Mouse (Mus musculus): ENCODE data around the gene Rbfox2. TPM values are rescaled to one million over a fixed set of nuclear protein-coding genes. Genes with fewer than 3 reads are reported as not detected.

Gene Rbfox2
- total RNA-seq, 2 experiments from 2014 or later, result 54.4 to 64.7 TPM

DNA sequence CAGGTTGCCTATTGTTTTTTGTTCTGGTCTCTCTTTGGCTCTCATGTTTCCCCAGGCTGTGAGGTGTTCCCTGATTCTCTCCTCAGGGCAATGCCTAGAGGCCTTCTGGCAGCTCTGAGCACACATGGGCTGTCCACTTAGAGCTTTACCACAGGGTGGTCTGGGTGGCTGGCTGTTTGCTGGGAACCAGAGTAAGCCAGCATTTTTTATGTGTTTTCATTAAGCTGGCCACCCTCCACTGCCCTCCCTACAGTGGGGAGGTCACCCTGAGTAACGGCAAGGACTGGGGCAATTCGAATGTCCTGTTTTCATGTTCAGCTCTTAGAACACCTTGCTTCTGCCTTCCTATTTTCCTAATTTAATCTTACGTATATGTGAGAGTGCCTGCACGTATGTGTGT is 24.6 kb upstream of the Rbfox2 start:
- DNase-seq, result no peak

DNA sequence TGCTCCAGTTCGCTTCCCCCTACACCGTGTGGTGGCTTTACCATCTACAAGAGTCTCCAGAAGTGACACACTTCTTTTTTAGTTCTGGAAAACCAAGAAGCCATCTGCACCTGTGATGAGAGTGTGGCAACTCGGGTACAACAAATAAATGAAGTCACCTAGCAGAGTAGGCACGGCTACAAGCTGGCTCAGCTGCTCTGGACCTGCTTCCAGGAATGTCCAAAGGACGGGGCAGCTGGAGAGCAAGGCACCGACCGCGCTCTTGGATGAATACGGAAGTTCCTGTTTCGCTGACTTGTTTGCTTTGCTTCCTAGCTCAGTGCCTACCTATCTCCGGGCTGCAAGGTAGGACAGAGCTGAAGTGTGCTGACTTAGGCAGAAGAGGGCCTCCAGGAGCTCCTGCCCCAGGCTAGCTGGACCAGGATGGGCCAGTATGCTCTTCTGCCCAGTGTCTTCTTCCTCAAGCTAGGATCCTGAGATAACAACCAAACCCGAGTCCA is 22.9 kb upstream of the Rbfox2 start:
- no peak for DNase-seq

DNA sequence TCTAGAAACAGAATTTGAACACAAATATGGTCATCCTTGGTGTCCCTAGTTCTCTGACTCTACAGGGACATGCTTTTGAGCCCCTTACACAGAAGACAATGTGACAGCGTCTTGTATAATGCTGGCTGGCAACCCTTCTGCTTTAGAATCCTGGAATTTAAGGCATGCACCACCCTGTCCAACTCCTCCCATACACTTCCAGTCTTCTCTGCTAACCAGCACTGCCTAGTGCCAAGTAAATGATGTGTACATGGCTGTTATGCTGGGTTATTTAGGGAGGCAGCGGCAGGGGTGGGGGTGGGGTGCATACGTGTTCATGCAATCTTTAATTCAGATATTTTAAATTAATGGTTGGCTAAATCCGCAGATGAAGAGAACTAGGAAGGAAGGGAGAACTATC is 19.6 kb upstream of the Rbfox2 start:
- DNase-seq, result no peak

DNA sequence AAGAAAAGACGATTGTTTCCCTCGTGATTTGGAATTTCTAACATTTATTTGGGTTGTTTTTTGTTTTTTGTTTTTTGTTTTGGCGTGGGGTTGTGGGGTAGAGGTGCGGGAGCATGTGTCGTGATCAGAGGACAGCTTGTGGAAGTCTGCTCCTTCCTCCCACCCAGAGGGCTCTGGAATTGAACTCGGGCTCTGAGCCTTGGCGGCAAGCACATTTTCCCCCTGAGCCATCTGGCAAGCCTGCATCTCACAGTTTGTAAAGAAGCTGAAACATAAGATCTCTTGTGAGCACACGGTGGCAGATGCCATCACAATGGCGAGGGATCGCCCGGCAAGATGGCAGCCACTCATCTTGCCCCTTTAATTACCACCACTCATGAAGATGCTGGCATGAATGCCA is 17.6 kb upstream of the Rbfox2 start:
- no peak for DNase-seq

DNA sequence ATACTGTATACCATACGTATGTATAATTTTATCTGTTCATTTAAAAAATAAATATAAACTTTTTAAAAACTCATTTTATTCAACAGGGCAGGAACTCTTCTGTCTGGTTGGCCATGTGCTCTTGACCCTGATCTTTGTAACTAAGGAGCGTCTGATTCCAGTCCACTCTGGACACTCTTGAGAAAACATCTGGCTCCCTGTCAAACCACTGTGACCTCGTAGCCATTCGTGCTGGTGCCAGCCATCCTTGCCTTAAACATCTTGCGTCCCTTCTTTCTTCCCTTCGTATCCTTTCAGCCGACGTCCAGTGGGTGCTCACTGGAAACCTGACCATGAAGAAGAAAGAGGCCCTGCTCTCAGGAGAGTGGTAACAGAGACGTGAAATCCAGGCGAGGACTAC is 16.4 kb upstream of the Rbfox2 start:
- peak; percentile 44 to 54 for DNase-seq

DNA sequence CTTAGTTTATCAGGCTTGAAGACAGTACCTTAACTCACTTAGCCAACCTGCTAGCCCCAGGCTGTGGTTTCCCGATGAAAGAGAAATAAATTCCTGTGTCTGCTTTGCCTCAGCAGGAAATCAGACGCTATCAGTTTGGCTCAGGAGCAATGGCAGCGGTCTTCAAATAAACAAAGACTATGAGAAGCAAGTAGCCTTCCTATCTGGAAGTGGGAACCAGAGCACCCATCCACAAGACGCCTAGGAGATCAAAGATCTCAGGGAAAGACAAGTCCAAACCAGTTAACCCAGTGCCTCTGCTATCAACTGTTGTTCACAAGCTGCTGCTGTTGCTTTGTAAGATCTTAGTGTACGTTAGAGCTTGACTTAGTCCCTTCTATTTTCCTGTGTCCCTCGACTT is 6.9 kb upstream of the Rbfox2 start:
- no peak for DNase-seq

DNA sequence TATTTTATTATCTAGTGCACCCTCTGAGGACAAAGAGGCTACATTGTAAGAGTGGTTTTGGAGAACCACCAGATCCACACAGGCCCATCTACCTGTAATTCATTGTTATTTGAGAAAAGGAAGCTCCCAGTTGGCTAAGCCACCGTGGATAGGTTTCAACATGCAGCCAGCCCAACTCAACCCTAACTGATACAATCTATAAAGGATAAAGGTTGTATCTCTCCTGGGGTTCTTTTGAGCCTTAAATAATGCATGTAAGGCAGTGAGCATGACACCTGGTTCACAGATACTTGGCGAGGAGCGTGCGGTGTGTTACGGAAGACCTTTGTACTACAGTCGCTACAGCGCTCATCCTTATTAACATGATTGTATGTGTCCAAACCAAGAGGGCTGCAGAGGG is 6.0 kb upstream of the Rbfox2 start:
- DNase-seq, result no peak

DNA sequence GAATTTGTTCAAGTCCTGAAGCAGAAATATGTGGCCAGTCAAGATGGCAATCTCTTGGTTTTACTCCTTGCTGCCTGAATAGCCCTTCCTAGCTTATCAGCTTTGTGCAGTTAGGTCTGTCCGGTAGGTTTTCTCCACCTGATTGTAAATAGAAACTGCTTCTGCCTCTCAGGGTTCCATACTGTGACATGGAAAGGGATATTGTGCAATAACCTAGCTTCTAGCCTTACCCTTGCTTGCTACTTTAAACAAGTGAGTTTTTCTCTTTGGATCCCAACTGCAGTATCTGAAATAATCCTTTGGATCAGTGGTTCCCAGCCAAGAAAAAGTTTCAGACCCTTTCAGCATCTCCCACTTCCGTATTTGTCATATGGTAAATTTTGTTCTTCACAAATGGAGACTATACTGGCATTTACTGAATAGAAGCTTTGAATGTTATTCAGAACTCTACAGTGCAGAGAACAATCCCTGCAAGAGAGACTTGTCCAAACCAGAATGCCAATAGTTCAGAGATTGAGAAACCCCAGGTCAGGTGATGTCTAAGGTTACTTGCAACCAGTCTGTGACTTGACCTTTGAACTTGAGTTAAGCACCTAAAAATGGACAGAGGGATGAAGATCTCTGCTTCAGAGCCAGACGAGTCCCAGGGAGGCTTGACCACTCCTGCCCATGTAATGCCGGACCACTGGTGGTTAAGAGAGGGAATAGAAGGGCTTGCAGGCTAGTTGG is 1.1 kb upstream of the Rbfox2 start:
- DNase-seq, result no peak

DNA sequence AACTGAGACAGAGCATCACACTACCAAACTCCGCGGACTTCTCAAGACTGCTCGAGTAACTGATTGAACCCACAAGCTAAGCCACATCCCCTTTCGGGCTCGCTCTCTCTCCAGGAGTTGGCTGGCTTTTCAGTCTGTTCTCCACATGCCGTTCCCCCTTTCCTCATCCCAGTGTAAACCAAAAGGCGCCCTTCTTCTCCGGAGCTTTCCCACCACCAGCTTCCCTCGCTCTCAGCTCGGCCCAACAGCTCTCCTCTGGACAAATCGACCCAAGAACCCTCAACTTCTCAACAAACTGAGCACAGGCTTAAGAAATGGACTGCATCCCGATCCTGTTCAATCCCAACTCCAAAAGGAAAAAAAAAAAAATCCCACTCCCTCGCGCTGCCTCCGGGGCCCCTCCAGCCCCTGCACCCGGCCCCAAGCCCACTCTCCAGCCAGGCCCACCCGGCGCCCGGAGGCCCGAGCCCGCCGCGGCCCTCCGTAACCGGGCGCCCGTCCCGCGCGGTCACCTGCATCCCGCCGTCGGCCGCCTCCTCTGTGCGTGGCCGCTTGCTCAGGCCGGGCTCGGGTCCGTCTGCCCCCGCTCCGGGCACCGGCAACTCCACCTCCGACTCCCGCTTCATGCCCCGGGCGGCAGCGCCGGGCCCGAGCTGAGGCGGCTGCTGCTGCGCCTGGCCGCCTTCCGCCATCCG is 805 bp downstream of the Rbfox2 start:
- peak; percentile 35 to 46 for DNase-seq

DNA sequence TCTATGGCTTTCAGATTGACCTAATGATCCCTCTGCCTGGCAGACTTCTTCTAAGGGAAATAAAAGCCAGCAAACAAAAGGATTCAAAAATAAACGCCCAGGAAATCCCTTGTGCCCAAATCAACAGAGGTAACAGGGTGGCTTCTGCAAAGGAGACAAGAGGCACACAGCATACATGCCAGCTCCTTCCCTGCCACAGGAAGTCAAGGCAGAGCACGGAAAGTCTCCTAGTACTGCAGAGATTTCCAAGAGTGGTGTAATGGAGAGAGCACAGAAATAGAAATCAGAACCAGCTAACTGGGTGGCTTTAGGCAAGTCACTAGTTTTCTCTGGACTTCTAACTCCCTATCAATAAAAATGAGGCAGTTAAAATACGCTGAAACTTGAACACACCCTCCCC is 1.8 kb downstream of the Rbfox2 start:
- DNase-seq, result no peak

DNA sequence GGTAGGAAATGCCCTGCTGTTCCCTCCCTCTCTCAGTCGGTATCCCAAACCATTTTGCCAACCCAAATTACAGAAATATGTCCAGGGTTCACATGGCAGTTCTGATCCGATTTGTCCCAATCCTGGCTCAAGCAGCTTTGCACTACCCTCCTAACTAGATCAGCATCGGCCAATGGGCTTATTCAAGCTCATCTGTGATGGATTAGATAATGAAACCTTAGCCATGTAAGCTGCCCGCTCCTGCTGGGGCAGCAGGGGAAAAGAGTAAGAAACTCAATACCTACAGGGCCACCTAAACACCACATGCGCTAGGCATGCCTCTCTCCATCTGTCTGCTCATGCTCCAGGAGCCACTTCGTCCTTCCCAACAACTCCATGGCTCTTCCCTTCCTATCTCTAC is 5.7 kb downstream of the Rbfox2 start:
- no peak for DNase-seq

DNA sequence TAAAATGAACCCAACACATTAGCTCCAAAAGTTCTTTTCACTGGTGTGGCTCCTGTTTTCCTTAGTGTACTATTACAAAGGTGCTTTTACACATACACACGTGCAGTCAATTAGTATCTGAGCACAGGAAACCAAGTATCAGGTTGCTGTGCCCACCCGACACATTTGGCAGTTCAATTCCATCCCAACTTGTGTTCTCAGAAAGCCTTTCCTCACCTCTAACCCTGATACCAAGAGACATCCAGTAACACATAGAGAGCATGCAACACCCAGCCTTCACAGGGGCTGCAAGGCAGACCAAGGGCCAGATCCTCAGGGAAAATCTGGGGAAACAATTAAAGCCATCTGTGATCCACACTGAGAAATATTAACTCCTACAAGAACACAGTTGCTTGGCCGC is 8.2 kb downstream of the Rbfox2 start:
- DNase-seq, result no peak

DNA sequence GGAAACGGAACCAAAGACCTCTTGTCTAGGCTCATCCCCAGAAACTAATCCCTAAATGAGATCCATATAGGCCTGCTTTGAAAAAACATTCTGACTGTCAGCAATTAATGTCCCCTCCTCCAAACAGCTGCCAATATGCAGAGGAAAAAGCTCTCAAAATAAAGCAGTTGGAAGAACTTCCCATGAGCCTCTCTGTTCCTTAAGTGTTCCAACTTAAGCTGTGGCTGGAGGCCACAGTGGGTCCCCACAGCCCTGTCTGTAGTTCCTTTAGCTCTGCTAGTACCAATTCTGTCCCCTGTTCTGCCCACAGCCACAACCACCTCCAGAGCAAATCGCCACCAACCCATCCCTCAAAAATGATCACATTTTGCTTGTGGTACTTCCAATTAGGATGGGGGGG is 10.2 kb downstream of the Rbfox2 start:
- no peak for DNase-seq

DNA sequence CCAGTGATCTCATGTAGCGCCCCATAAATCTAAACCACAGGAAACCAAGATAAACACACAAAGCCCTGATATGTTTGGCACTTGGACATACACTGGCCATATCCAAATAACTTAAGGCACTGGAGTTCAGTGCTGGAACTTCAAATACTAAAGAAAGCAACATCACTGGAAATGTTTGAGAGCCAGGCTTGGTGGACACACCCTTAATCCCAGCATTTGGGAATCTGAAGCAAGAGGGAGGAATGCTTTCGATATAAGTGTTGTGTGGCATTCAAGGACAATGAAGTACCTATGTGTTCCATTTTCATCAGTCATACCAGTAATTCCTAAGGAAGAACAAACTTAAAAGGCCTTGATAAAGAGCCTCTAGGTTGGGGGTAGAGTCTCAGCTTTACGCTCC is 13.3 kb downstream of the Rbfox2 start:
- DNase-seq, result no peak

DNA sequence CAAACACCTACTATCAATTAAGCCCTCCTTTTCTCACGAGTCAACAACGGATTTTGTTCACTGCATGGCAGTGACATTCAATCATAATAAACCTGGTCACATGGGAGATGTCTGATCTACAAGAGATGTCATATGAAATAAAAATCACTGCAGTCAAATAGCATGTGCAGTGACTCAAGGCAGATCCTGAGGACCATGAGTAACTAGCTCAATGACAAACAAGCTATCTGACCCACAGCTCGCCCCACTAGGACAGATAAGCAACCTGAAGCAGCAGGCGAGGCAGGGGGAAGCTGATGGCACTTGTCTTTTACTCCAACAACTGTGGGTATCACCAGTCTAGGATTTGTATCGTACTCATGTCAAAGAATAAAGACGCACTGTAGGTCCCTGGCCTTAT is 14.4 kb downstream of the Rbfox2 start:
- DNase-seq, result peak in 1 of 2 experiments; percentile 16

DNA sequence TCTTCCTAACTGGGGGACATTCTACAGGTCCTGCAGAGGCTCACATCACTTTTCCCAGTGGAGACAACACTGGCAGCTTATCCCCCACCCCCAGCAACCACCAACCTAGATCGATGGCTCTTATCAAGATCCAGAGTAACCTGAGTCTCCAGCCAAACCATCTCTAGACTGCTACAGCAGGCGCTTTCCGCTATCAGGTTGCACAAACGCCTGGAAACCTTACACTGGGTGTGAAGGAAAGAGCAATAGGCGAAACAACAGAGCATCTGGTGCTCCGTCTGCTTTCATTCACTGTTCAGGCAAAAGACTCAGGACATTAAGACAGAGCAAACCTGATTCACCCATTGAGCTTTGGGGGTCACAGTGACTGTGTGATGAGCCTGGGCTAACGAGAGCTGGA is 15.3 kb downstream of the Rbfox2 start:
- no peak for DNase-seq

DNA sequence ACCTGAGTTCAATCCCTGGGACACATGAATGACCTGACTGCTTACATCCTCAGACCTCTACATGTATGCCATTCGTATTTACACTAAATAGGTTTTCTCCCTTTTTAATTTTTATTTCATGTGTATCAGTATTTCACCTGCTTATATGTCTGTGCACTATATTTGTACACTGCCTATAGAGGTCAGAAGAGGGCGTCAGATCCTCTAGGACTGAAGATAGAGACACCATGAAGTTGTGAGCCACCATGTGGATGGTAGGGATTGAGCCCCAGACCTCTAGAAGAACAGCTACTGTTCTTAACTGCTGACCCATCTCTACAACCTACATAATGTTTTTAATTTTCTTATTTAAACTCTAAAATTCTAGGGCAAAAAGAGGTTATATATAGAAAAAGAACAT is 16.5 kb downstream of the Rbfox2 start:
- no peak for DNase-seq

DNA sequence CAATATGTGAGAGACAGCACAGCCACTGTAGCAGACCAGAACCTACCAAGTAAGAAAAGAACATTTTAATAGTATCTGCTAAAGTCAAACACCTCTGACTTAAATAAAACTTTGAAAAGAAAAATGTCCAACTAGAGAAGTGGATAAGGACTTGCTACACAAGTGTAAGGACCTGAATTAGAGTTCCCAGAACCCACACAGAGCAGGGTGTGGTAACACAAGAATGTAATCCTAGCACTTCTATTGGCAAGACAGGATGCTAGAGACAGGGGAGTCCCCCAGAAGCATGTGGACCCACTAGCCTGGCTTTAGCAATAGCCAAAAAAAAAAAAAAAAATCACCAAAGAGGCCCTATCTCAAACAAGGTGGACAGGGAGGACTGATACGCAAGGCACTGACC is 26.7 kb downstream of the Rbfox2 start:
- no peak for DNase-seq

DNA sequence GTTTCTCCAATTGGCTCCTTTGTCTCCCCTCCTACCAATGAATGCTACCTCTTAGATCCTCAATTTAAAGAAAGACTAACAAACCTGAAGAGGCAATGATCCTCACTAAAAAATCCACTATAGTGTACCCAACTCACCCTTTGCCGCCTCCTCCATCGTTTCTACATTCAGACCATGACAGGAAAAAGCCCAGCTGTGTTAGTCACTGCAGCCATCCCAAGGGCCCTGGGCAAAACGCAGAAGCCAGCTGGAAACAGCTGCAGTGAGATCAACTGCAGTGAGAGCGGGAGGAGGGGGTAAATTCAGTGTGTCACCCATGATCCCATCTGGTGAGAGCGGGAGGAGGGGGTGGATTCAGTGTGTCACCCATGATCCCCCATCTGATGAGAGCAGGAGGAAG is 28.0 kb downstream of the Rbfox2 start:
- DNase-seq, result no peak

DNA sequence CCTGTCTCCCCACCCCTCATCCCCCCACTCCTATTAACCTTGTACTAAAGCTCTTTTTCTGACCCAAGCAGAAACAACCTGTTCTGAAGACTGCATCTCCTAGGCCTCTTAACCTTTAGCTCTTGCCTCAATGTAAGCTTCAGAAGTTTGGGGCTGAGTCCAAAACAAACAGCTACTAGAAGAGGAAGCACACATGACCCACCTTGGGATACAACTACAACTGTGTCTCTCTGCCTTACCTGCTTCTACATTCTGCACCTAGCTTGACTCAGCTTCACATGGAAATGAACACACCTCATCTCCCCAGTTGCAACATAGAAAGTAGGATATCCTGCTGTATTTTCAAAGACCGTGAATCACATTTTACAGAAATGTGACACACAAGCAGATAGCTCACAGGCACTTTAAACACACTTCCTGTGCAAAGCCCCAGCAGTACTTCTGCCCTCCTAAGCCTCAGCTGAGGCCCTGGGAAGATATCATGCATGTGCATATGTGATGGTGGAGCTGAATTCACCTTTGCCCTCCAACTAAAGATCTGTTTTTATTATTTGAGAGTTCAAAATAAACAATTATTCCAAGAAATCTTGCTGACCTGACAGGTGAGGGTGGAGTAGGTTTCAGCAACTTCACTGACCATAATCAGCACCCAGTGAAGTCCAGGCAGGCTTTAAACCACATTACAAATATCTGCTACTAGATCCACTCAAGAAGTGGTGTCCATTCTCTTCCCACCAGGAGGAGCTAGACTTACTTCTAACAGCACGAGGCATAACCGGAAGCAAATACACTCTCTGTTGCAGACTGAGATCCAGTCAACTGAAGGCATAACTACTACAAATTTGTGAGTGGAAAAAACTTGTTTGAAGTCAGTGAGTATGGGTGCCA is 29.7 kb downstream of the Rbfox2 start:
- DNase-seq, result peak in 1 of 2 experiments; percentile 11

DNA sequence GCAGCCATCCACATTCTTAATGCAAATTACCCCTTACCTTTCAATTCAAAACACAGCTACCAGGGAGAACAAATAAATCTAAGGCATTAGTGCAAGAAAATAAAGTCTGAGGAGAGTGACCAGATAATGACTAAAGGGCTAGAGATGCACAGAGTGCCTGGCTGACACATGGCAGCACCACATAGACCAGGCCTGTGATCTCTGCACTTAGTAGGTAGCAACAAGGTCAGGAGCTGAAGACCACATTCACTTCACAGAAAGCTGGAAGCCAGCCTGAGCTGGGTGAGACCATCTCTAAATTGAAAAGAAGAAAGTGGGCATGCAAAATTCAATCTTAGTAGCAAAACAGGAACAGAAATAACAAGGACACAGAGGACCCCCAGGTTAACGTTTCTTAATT is 30.5 kb downstream of the Rbfox2 start:
- DNase-seq, result no peak

DNA sequence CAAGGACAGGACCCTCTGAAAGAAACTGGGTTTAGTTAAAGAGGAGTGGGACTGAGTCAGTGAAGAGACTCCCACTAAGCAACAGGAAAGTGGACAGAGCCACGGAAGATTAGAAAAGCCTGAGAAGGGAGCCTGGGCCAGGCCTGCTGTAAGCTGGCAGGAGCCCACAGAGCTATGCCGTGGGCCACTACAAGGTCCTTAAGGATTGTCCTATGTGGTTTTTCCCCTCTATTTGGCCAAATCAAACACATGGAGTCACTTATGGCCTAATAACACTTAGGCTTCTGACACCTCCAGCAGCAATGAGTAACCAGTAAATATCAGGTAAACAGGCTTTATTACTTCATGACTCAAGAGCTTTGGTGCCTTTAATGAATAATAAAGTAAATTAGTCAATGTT is 31.2 kb downstream of the Rbfox2 start:
- DNase-seq, result no peak

DNA sequence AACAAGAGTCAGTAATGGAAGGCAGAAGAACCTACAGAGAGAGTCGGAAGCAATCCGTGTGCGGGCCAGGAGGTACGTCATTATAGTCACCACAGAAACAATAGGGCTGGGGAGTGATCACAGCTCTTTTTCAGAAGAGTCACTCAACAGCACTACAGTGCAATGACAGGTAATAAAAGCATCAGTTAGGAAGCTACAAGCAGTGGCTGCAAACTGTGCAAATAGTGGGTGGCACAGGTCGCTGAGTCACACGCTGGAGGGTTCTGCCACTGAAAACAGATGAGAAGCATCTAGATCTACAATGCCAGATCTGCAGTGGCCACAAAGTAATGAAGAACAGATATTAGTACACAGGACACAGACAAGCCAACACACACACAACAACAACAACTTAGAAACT is 32.9 kb downstream of the Rbfox2 start:
- DNase-seq, result no peak

All from adrenal gland, postnatal 36 days (tissue).